Mouse (Mus musculus): ENCODE measurements around the gene Rundc1. TPM values are rescaled to one million over a fixed set of nuclear protein-coding genes. Genes with fewer than 3 reads are reported as not detected.
"Not testable (repeated sequence)": the region's sequence is repeated elsewhere in the genome, so short reads cannot be mapped to it uniquely, and the experiment has no call there.

Rundc1 gene
- total RNA-seq, 2 experiments from 2014 or later = 36.5 to 36.8 TPM

DNA sequence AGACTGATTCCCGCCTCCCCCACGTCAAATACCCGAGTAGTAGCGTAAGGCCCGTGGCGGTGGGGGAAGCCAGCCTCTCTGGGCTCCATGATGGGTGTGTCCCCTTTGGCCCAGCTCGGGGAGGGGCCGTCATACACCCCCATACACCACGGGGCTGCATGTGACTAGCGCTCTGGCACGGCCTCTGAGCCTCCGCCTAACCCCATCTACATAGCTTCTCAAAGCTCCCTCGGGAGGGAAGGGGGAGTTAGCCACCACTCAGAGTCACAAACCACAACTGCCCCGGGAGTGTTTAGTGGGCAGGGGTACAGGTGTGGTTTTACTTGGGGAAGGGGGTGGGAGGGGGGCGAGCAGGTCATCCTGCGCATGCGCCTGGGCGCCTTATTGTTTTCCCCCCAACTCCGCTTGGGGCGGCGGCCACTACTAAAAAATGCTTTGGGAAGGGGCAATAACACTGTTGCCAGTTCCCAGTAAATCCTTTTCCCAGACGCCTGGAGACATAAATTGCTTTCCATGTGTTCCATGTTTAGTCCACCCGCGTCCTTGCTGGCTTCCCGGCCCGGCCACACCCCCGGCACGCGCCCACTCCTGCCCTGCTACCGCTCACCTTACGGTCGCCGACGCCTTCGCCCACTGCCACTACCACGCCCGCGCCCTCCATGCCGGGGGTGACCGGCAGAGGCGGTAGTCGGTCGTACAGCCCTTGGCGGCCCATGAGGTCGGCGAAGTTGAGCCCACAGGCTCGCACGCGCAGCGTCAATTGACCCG, 40.4 kb downstream of the Rundc1 start:
- no peak for DNase-seq (ENCODE audit: low spot score in 2 of 2)

GRCm38 (mm10) chr11:101465869-101466551, 41.1 kb downstream of the Rundc1 start, which contains the start of gene Vat1:
TSS of gene Vat1 (minus strand) at chr11:101466230.
- peak; percentile 19 to 53 for DNase-seq (ENCODE audit: low spot score in 2 of 2)

- DNase-seq (ENCODE audit: low spot score in 2 of 2) = not testable (repeated sequence)
These were observed 41.7 kb downstream of the Rundc1 start for GRCm38 (mm10) chr11:101466552-101466950.

- DNase-seq (ENCODE audit: low spot score in 2 of 2) = peak; percentile 23 to 77
These were observed 42.8 kb downstream of the Rundc1 start for GRCm38 (mm10) chr11:101467477-101468262.

DNA sequence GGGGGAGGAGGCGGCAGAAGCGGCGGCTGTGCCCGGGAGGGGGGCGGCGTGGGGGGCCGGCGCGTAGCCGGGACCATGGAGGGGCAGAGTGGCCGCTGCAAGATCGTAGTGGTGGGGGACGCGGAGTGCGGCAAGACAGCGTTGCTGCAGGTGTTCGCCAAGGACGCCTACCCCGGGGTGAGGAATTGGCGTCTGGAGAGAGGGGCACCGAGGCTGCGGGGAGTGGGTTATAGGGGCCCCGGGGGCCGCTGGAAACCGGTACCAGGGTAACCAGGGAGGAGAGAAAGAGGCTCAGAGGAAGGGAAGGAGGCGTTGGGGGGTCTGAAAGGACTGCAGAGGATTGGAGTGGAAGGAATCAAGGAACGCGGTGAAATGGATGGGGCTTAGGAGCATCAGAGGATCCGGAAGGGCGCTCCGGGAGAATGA, 43.4 kb downstream of the Rundc1 start:
- no peak for DNase-seq (ENCODE audit: low spot score in 2 of 2)

GRCm38 (mm10) chr11:101468731-101469130, 43.8 kb downstream of the Rundc1 start:
- DNase-seq (ENCODE audit: low spot score in 2 of 2) = no peak

DNA sequence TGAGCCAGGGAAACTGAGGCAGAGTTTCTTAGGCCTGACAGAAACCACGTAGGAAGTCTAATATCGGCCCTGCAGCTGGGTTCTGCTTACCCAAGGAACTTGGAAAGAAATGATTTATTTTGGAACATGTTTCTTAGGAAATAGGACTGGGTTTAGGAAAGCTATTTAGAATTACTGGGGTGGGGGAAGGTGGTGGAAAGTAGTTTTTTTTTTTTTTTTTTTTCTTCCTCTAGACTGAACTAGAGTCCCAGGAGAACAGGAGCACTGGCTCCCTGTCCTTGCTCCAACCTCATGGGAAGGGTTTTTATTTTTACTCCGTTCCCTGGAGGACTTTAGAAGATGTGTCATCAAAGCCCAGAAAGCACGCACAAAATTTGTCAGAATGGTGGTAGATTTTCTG, 44.3 kb downstream of the Rundc1 start:
- no peak for DNase-seq (ENCODE audit: low spot score in 2 of 2)

- DNase-seq (ENCODE audit: low spot score in 2 of 2) = no peak
These were observed 45.3 kb downstream of the Rundc1 start for GRCm38 (mm10) chr11:101470206-101470605.

DNA sequence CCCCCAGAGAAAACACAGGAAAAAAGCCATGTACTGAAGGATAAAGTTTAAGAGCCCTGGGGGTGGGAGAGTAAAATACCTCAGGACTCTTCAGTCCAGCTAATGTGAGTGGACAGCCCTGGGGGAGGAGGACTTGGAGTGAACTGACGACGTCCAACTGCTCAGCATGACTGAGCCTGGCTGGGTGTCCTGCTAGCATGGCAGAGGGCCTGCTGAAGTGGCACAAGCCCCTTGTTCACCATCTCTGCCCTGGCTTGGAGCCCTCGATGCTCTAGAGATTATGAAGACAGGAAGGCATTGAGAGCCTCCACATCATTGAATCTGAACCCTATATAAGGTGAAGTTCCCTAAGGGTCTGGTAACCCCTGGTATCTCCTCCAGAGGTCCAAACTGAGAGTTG, 47.0 kb downstream of the Rundc1 start:
- no peak for DNase-seq (ENCODE audit: low spot score in 2 of 2)

DNA sequence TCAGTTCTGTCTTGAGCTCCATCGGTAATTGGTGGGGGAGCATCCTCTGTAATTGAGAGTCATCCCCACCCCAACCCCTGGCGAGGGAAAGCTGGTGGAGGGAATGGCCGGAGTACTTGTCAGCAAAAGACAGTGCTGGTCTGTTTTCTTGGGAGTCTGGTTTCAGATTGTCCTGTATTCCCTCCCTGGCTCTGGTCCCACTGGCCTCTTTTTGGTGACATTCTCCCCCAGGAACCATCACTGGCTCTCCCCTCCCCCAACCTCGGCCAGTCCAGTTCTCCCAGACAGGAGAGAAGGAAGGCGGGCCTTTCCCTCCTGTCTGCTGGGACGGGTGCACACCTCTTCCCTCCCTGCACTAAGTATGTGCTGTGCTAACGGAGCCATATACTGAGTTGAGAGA, 47.5 kb downstream of the Rundc1 start:
- peak; percentile 8 to 19 for DNase-seq (ENCODE audit: low spot score in 2 of 2)

DNA sequence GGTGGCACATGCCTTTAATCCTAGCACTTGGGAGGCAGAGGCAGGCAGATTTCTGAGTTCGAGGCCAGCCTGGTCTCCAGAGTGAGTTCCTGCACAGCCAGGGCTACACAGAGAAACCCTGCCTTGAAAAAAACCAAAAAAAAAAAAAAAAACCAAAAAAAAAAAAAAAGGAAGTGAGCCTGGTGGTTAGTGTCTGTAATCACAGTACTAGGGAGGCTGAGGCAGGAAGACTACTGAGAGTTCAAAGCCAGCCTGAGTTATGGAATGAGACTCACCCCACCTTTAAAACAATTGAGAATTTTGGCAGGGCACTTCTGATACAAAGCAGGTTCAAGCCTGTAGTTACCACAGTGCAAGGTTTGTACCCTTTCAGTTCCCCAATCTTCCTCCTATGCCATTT, 48.8 kb downstream of the Rundc1 start:
- not testable (repeated sequence) for DNase-seq (ENCODE audit: low spot score in 2 of 2)

DNA sequence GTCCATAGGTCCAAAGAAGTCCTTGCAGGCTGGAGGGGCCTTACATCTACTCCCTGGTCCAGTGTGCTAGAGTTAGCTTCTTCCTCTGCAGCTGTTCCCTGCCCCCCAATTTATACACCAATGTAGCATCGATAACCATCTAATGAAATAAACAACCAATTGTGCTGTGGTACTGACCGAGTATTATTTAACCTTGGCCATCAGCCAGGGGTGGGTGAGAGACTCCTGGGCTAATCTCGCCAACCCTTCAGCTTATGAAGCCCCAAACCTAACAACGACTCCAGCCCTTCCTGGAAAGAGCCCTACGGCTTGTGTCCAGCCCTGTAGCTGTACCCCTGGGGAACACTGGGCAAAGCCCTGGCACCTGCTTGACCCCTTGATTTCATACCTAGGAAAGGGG, 49.4 kb downstream of the Rundc1 start:
- no peak for DNase-seq (ENCODE audit: low spot score in 2 of 2)

- DNase-seq (ENCODE audit: low spot score in 2 of 2) = not testable (repeated sequence)
These were observed 51.5 kb downstream of the Rundc1 start for GRCm38 (mm10) chr11:101476361-101476760.

- no peak for DNase-seq (ENCODE audit: low spot score in 2 of 2)
These were observed 52.3 kb downstream of the Rundc1 start for GRCm38 (mm10) chr11:101477194-101477551.

DNA sequence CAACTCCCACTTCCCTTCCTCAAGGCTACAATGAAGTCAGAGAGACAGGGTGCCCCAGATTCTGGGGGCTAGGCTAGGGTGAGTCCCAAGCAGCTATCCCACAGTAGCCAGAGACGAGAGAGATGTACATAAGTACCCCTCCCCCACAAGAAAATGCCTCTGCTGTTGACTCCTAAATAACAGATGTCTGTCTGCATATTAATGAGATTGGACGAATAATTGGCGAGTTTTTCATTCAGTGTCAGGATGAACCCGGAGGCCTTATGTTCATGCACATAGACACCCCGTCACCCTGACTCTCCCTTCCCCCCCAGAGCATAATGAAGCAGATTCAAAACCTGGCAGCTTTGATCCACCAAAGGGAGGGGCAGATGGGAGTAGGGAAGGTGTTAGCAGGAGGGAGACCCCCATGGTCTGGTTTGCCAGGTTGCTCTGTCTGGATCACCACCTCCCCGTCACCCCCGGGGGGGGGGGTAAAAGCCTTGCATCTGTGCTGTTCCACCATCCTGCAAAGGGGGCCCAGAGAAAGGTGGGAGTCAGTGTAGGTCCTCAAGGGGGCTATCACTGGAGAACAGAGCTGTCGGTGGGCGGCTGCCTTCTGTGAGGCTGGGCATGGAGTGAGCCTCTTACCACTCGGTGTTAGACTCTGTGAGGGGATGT, 52.8 kb downstream of the Rundc1 start:
- no peak for DNase-seq (ENCODE audit: low spot score in 2 of 2)

DNA sequence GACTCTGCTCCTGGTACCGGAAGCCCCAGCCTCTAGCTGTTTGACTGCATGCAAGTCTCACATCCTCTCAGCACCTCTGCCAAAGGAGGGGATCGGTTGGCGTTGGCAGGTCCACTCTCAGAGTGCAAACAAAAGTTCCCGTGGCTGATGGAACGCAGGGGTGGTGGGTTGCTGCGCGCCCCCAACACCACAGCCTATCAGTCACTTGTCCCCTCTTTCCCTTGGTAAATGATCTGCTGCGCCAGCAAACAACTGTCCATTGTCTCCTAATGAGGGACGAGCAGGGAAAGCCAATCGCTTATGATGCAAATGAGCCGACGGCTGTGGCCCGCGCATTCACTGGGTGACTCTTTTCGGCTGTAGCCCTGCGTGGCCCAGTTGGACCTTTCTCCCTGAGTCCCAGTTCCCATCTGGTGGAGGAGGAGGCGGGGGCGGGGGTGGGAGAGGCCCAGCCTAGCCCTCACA, 54.3 kb downstream of the Rundc1 start:
- DNase-seq (ENCODE audit: low spot score in 2 of 2) = peak; percentile 28 to 31

GRCm38 (mm10) chr11:101480912-101481311, 56.0 kb downstream of the Rundc1 start:
- DNase-seq (ENCODE audit: low spot score in 2 of 2) = no peak

GRCm38 (mm10) chr11:101483804-101484203, 58.9 kb downstream of the Rundc1 start:
- DNase-seq (ENCODE audit: low spot score in 2 of 2) = no peak

GRCm38 (mm10) chr11:101484245-101484644, 59.4 kb downstream of the Rundc1 start:
- no peak for DNase-seq (ENCODE audit: low spot score in 2 of 2)

DNA sequence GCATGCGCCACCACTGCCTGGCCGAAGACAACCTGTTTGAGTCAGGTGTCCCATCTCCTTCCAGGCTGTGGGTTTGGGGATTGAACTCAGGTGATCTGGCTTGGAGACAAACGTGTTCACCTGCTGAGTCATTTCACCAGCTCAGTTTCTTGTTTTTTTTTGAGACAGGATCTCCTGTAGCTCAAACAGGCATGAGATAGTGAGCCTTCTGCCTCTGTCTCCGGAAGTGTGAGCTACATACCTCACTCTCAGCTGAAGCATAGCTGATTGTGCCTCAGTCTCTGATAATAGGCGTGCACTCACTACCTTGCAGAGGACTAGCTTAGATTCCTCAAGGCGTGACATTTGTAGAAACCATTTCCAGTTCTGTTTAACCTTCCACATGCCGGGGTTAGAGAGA, 59.9 kb downstream of the Rundc1 start:
- no peak for DNase-seq (ENCODE audit: low spot score in 2 of 2)
